Mouse (Mus musculus): ENCODE data around the gene Hmgcs2.
A peak's percentile ranks its signal among the peaks of the same experiment; 100 is the strongest.

Hmgcs2 gene

GRCm38 (mm10) chr3:98280933-98281678 lies 871 bp downstream of the Hmgcs2 start:
- peak; percentile 36 to 40 for DNase-seq (ENCODE audit: low spot score in 2 of 2)

GRCm38 (mm10) chr3:98282422-98282821 lies 2.2 kb downstream of the Hmgcs2 start:
- no peak for DNase-seq (ENCODE audit: low spot score in 2 of 2)

GRCm38 (mm10) chr3:98283205-98283604 lies 3.0 kb downstream of the Hmgcs2 start:
- no peak for DNase-seq (ENCODE audit: low spot score in 2 of 2)

- DNase-seq (ENCODE audit: low spot score in 2 of 2), result no peak
Observed at GRCm38 (mm10) chr3:98291044-98291443, 10.8 kb downstream of the Hmgcs2 start.

- DNase-seq (ENCODE audit: low spot score in 2 of 2), result no peak
Observed at GRCm38 (mm10) chr3:98295965-98296364, 15.7 kb downstream of the Hmgcs2 start.

GRCm38 (mm10) chr3:98299391-98300100 lies 19.3 kb downstream of the Hmgcs2 start:
- DNase-seq (ENCODE audit: low spot score in 2 of 2), result no peak

- DNase-seq (ENCODE audit: low spot score in 2 of 2), result no peak
Observed at GRCm38 (mm10) chr3:98300266-98300665, 20.0 kb downstream of the Hmgcs2 start.

- DNase-seq (ENCODE audit: low spot score in 2 of 2), result no peak
Observed at GRCm38 (mm10) chr3:98301761-98302160, 21.5 kb downstream of the Hmgcs2 start.

- DNase-seq (ENCODE audit: low spot score in 2 of 2), result no peak
Observed at GRCm38 (mm10) chr3:98308606-98309005, 28.4 kb downstream of the Hmgcs2 start.

GRCm38 (mm10) chr3:98310456-98310855 lies 30.2 kb downstream of the Hmgcs2 start:
- DNase-seq (ENCODE audit: low spot score in 2 of 2), result no peak

GRCm38 (mm10) chr3:98312867-98313266 lies 32.6 kb downstream of the Hmgcs2 start:
- DNase-seq (ENCODE audit: low spot score in 2 of 2), result peak; percentile 21 to 37

GRCm38 (mm10) chr3:98313294-98314155 lies 33.3 kb downstream of the Hmgcs2 start:
- DNase-seq (ENCODE audit: low spot score in 2 of 2), result no peak

GRCm38 (mm10) chr3:98315181-98315580 lies 34.9 kb downstream of the Hmgcs2 start:
- no peak for DNase-seq (ENCODE audit: low spot score in 2 of 2)

- DNase-seq (ENCODE audit: low spot score in 2 of 2), result no peak
Observed at GRCm38 (mm10) chr3:98317143-98317542, 36.9 kb downstream of the Hmgcs2 start.

GRCm38 (mm10) chr3:98319190-98319589 lies 39.0 kb downstream of the Hmgcs2 start:
- no peak for DNase-seq (ENCODE audit: low spot score in 2 of 2)

- no peak for DNase-seq (ENCODE audit: low spot score in 2 of 2)
Observed at GRCm38 (mm10) chr3:98322209-98322608, 42.0 kb downstream of the Hmgcs2 start.

GRCm38 (mm10) chr3:98324235-98324634 lies 44.0 kb downstream of the Hmgcs2 start:
- no peak for DNase-seq (ENCODE audit: low spot score in 2 of 2)

GRCm38 (mm10) chr3:98334010-98334409 lies 53.8 kb downstream of the Hmgcs2 start:
- DNase-seq (ENCODE audit: low spot score in 2 of 2), result no peak

- DNase-seq (ENCODE audit: low spot score in 2 of 2), result peak; percentile 18 to 32
Observed at GRCm38 (mm10) chr3:98335331-98335730, 55.1 kb downstream of the Hmgcs2 start.

- peak; percentile 58 to 66 for DNase-seq (ENCODE audit: low spot score in 2 of 2)
Observed at GRCm38 (mm10) chr3:98335886-98336285, 55.7 kb downstream of the Hmgcs2 start.

GRCm38 (mm10) chr3:98336661-98337654 lies 56.7 kb downstream of the Hmgcs2 start:
- DNase-seq (ENCODE audit: low spot score in 2 of 2), result peak; percentile 66 to 72
